Mouse (Mus musculus): Measurements from ENCODE around the gene Metrn. TPM values are rescaled to one million over a fixed set of nuclear protein-coding genes. Genes with fewer than 3 reads are reported as not detected.

Gene Metrn
- polyA plus RNA-seq, 1 experiment, result 7.2 TPM

DNA sequence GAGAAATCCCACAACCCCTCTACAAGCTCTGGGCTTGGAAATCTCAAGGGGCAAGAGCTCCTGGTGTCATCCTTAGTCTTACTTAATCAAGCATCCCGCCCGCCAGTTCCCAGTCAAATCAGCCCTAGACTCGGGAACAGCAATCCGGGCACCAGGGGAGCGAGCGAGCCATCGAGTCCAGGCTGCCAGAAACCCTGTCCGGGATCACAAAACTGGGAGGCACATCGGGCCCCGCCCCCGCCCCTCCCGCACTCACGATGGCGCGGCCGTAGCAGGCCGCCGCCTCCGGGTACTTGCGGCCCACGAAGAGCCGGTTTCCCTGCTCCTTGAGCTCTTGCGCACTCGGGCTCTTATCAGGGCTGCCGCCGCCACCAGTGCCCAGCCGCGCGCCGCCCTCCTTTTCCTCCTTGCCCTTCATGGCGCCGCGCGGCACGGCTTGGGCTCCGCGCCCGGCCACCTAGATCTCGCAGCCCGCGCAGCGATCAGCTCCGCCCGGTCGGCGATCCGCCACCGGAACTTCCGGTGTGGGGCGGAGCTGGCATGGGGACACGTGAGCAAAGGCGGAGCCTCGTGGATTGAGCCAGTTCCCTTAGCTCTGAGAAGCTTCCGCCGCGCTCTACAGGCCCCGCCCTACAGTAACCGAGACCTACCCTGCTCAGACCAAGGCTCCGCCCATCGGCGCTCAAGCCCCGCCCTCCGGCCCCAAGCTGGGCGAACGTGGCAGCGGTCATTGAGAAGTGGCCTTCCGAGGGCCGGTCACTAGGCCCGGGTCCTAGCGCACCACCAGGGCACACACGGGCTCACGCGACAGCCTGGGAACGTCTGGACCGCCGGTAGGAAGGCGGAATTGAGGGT, 35.7 kb upstream of the Metrn start:
- TF ChIP-seq TAL1 (IDR thresholded peaks at IDR 0.05; ENCODE audit: low read length), result no peak
- TF ChIP-seq GATA1 (IDR thresholded peaks at IDR 0.05; ENCODE audit: low read length), result no peak
- H3K9me3 ChIP-seq (ENCODE audit: control insufficient read depth, low read length), result no peaks in the 10 kb centered on the region
- peaks cover 94% of the 10 kb centered on the region for H3K4me1 ChIP-seq (ENCODE audit: control insufficient read depth)
- H3K4me3 ChIP-seq (replicated peaks), result peak overlapping the region; percentile 81
- H3K36me3 ChIP-seq (ENCODE audit: control insufficient read depth), result peaks cover 66% of the 10 kb centered on the region
- H3K27me3 ChIP-seq (ENCODE audit: control insufficient read depth), result no peaks in the 10 kb centered on the region

DNA sequence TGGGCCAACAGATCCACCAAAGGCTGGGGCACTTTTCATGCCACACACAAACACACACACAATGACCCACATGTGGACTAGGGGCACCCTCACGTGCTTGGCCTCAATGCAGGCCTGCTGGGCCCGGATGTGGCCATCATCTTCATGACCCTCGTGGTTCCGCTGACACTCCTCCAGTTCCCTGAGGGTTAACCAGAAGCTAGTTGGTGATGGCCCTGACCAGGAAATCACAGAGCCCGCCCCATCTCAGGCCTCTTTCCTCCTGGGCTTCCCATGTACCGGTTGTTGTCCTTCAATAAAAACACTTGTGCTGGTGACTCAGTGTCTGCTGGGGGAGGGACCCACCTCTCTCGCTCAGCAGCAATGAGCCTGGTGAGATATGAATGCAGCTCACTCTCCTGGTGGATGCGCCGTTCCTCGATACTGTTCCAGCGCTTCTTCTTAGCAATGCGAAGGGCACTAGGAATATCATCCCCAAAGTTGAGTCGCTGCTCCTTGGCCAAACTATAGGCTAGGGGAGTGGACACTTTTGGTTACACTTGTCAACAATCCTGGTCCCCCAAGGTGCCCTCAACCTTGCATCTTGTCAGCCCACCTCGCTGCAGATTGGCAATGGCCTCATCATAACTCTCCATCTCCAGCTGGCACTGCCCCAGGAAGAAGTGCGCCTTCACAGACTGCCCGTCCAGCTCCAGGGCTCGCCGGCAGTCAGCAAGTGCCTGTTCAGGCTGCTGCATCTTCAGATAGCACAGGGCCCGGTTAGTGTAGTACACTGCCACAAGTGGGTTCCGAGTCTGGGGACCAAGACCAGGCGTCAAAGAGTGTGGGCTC, 34.7 kb upstream of the Metrn start:
- Histone ChIP-seq H3K36me3 (ENCODE audit: control insufficient read depth) (peaks cover 69% of the 10 kb centered on the region), H3K9me3 (ENCODE audit: control insufficient read depth, low read length) (no peaks in the 10 kb centered on the region), H3K4me1 (ENCODE audit: control insufficient read depth) (peaks cover 93% of the 10 kb centered on the region), H3K27me3 (ENCODE audit: control insufficient read depth) (no peaks in the 10 kb centered on the region), H3K4me3 (replicated peaks) (peak overlapping the region; percentile 81)
- TF ChIP-seq GATA1 (IDR thresholded peaks at IDR 0.05; ENCODE audit: low read length) (no peak), TAL1 (IDR thresholded peaks at IDR 0.05; ENCODE audit: low read length) (no peak)

DNA sequence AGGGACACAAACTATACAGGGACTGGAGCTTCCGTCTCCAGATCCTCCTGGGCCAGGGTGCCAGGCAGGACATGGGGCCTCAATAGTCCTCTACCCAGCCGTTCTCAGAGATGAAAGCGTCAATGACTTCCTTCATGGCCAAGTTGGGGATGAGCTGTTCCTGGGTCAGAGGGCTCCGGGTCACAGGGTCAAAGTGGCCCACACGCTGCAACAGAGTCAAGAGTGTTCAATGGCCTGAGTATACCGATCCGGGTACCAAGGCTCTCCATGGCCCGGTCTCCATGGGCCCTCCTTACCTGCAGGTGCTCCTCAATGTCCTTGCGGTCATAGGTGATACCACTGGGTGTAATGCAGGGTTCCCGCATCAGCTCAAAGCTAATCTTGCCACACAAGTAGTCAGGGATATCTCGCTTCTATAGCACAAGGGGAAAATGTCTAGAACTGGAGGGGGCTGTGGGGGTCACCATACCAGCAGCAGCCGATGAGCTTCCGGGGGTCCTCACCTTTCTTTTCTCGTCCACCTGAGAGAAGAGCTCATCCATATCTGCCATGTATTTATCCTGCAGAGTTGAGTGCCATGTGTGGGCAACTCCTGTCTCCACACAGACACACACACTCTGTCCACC, 34.0 kb upstream of the Metrn start:
- TF ChIP-seq TAL1 (IDR thresholded peaks at IDR 0.05; ENCODE audit: low read length) (no peak), GATA1 (IDR thresholded peaks at IDR 0.05; ENCODE audit: low read length) (no peak)
- no peaks in the 10 kb centered on the region for H3K27me3 ChIP-seq (ENCODE audit: control insufficient read depth)
- H3K4me3 ChIP-seq (replicated peaks), result peak overlapping the region; percentile 81
- peaks cover 93% of the 10 kb centered on the region for H3K4me1 ChIP-seq (ENCODE audit: control insufficient read depth)
- H3K36me3 ChIP-seq (ENCODE audit: control insufficient read depth), result peaks cover 70% of the 10 kb centered on the region
- H3K9me3 ChIP-seq (ENCODE audit: control insufficient read depth, low read length), result no peaks in the 10 kb centered on the region

DNA sequence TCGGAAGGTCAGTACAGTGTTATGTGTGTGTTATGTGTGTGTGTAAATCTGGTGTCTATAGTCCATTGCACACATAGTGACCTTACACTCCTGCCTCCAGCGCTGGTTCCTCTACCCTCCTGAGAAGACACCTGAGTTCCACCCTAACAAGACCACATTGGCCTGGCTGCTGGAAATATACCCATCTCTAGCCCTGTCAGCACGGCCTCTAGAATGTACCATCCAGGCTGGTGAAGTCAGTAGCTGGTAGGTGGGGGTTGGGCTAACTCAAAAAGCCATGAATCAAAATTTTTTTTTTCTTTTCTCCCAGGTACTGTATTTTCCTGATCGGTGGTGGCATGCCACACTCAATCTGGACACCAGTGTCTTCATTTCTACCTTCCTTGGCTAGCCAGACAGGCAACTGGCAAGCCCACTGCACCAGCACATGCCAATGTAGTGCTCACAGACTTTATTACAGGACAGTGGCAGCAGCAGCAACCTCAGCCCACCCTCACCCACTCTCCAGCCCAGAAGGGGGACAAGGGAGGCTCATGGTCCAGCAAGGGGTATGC, 33.3 kb upstream of the Metrn start:
- Histone ChIP-seq H3K27me3 (ENCODE audit: control insufficient read depth) (no peaks in the 10 kb centered on the region), H3K4me3 (replicated peaks) (peak overlapping the region; percentile 73), H3K36me3 (ENCODE audit: control insufficient read depth) (peaks cover 70% of the 10 kb centered on the region), H3K9me3 (ENCODE audit: control insufficient read depth, low read length) (no peaks in the 10 kb centered on the region), H3K4me1 (ENCODE audit: control insufficient read depth) (peaks cover 93% of the 10 kb centered on the region)
- no peak for TF ChIP-seq TAL1 (IDR thresholded peaks at IDR 0.05; ENCODE audit: low read length)
- TF ChIP-seq GATA1 (IDR thresholded peaks at IDR 0.05; ENCODE audit: low read length), result no peak

DNA sequence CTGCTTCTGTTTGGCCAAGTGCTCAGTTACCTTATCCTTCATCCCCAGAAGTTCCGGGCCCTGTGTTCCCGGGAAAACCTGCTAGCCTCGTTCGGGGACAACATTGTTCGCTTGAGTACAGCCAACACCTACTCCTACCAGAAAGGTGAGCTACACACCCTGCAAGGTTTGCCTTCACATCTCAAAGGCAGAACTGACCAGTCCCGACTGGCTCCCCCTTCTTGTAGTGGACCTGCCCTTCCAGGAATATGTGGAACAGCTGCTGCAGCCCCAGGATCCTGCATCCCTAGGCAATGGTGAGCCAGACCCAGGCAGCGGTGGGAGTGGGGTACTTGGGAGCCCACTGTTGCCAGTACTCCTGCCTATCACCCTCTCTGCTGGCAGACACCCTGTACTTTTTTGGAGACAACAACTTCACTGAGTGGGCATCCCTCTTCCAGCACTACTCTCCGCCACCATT, 32.7 kb upstream of the Metrn start:
- H3K4me1 ChIP-seq (ENCODE audit: control insufficient read depth), result peaks cover 93% of the 10 kb centered on the region
- H3K27me3 ChIP-seq (ENCODE audit: control insufficient read depth), result no peaks in the 10 kb centered on the region
- no peak for TF ChIP-seq TAL1 (IDR thresholded peaks at IDR 0.05; ENCODE audit: low read length)
- peak overlapping the region; percentile 73 for H3K4me3 ChIP-seq (replicated peaks)
- H3K9me3 ChIP-seq (ENCODE audit: control insufficient read depth, low read length), result no peaks in the 10 kb centered on the region
- peaks cover 65% of the 10 kb centered on the region for H3K36me3 ChIP-seq (ENCODE audit: control insufficient read depth)

DNA sequence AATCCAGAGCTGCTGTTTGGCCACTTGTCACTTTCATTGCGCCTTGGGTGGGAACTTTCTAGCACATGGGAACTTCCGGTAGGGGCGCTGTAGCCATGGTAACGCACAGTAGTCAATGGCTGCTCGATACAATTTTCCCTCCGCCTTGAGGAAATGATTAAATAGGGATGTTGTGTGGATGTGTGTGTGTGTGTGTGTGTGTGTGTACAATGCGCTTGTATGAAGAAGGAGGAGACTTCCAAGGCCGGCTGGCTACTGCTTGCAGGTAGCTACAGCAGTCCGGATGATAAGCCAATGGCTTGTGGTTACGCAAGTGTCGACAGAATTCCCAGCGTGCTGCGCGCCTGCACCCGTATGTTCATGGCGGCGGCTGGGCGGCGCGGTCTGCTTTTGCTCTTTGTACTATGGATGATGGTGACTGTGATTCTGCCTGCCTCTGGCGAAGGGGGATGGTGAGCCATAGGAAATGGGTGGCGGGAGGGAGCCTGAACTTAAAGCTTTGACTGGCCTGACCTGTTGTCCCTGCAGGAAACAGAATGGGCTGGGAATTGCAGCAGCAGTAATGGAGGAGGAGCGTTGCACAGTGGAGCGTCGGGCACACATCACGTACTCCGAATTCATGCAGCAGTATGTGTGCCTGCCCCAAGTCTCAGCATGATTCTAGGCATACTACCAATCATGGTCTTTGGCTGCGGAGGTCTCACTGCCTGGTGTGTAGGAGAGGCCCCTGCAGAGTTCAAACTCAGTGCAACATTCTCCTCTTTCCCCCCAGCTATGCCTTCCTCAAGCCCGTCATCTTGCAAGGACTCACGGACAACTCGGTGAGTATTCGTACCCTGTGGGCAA, 32.0 kb upstream of the Metrn start, which contains the start of gene Jmjd8:
Gene Jmjd8 (plus strand): TSS at position 156 of the 846 bp plus-strand sequence.
- H3K4me3 ChIP-seq (replicated peaks), result peak within 1 kb of the TSS; percentile 73
- H3K9me3 ChIP-seq (ENCODE audit: control insufficient read depth, low read length), result no peaks in the 10 kb centered on the region
- no peaks in the 10 kb centered on the region for H3K27me3 ChIP-seq (ENCODE audit: control insufficient read depth)
- TF ChIP-seq TAL1 (IDR thresholded peaks at IDR 0.05; ENCODE audit: low read length) (no peak), GATA1 (IDR thresholded peaks at IDR 0.05; ENCODE audit: low read length) (no peak; the same call in 1 of the 2 replicates)
- peaks cover 64% of the 10 kb centered on the region for H3K36me3 ChIP-seq (ENCODE audit: control insufficient read depth)
- peaks cover 93% of the 10 kb centered on the region for H3K4me1 ChIP-seq (ENCODE audit: control insufficient read depth)

DNA sequence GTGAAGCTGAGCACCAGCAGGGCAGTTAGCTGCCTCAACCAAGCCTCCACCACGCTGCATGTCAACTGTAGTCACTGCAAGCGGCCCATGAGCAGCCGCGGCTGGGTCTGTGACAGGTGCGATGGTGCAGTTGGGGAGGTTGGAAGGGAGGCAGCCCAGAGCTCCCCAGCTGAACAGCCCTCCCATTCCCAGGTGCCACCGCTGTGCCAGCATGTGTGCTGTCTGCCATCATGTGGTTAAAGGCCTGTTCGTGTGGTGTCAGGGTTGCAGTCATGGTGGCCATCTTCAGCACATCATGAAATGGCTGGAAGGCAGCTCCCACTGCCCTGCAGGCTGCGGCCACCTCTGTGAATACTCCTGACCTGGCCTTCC, 31.3 kb upstream of the Metrn start:
- Histone ChIP-seq H3K27me3 (ENCODE audit: control insufficient read depth) (no peaks in the 10 kb centered on the region), H3K4me1 (ENCODE audit: control insufficient read depth) (peaks cover 92% of the 10 kb centered on the region), H3K36me3 (ENCODE audit: control insufficient read depth) (peaks cover 64% of the 10 kb centered on the region), H3K4me3 (replicated peaks) (peak overlapping the region; percentile 73), H3K9me3 (ENCODE audit: control insufficient read depth, low read length) (no peaks in the 10 kb centered on the region)
- TF ChIP-seq GATA1 (IDR thresholded peaks at IDR 0.05; ENCODE audit: low read length) (no peak), TAL1 (IDR thresholded peaks at IDR 0.05; ENCODE audit: low read length) (no peak)
